Mouse (Mus musculus) thymus, postnatal 14 days (tissue): ENCODE results near the gene Fgb.

Experiments
- DNase-seq: peaks from one replicate; pipeline ENCODE4 v3.0.0; 2021

The Fgb gene

DNA sequence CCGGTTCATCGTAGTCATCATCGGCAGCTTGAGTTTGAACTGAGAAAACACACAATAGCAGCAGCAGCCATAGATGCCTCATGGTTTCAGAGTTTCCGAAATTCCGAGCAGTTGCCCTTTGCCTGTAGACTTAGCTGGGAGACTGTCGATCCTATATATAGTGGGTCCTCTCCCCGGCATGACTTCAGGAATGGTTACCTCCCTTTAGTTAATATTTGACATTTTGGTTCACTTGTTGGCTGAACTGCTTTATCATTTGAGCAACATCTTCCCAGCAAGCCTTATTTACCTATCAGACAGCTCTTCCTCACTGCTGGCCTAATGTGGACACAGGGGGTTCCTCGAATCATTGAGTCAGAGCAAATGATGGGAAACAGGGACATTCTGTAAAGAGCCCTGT, at the start of gene Fgb:
Fgb (minus strand) TSS at position 184 of the 400 bp plus-strand sequence.
- no peak for DNase-seq

DNA sequence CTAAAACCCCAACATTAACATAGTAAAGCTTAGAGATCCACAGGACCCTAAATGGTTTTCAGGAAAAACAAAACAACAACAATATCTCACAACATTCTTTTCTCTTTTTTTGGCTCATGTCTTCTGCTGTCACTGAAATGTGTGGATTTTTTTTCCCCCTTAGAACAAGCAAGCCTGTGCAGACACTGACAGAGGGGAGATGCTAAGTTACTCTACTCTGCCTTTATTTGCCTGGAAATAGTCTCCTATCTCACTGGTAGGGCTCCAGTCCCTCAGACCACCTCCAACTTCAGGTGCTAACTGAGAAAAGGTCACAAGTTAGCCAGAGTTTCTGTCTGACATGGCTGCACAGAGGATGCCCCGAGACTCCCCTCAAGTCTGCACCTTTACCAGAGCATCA, 49.5 kb upstream of the Fgb start:
- no peak for DNase-seq

DNA sequence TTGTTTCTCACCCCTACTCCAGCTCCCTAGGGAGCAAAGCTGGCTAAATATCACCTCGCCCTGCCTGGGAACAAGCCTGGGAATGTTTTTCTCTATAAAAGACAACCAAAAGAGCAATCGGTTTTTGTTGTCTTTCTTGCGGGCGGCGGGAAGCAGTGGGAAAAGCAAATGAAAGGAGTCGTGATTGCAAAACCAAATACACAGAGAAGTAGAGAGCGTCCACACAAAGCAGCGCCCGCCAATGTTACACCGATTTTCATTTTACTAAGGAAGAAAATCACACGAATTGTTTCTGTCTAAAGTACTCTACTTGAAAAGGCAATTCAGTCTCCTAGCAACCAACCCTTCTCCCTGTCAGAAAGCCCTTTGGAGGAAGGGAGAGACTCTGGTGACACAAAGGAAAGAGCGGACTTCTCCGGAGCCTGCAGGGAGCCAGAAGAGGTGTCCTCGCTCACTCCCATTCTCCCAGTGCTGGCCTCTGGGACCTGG, 48.9 kb upstream of the Fgb start:
- no peak for DNase-seq

DNA sequence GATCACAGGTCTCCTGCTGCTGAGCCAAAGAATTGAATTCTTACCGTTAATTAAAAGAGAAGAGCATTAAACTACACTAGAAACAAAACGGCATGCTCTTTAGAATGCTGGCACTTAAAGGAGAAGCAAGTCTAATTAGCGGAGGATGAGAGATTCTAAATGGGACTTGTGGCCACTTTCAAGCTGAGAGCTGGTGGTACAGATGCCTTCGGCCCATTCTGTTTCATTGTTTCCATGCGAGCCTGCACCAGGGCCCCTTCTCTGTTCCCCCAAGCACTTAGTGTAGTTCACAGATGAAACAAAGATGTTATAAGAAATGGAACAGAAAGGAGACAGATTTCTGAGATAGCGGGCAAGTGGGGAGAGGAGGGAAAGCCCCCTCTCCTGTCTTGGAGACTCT, 47.9 kb upstream of the Fgb start:
- DNase-seq, result no peak

- DNase-seq, result peak; percentile 56
Observed at GRCm38 (mm10) chr3:83080567-83081055, 30.9 kb upstream of the Fgb start.

GRCm38 (mm10) chr3:83076563-83076962, 26.9 kb upstream of the Fgb start:
- no peak for DNase-seq

DNA sequence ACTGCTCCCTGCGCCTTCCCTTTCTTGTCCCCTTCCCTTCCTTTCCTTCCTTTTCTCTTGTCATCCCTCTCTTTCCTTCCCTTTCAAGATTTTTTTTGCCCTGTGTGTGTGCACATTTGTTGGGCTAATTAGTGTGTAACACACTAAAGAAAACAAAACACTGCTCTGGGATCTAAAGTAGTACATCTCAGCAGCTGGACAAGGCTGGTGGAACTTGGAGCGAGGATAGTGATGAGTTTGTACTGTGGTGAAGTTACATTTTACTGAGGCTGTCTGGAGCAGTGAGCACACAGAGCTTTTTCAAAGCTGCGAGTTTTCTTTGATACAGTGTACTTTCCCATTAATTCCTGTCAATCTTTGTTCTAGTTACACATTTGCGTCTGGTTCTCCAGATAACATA, 20.6 kb upstream of the Fgb start:
- no peak for DNase-seq

DNA sequence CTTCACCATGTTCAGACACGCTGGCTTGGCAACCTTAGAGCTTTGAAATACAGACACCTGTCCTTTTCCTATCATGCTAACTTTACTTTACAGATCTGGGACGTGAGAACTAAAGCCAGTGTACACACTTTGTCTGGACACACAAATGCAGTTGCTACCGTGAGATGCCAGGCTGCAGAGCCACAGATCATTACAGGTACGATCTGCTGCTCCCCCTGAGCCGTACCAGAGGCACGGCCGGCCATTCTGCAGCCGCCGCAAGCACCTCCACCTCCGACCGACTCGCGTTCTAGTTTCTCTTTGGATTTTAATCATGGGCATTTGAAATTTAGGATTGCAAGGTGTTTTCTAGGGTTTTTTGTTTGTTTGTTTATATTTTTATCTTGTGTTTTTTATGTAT, 19.2 kb upstream of the Fgb start:
- DNase-seq, result no peak

DNA sequence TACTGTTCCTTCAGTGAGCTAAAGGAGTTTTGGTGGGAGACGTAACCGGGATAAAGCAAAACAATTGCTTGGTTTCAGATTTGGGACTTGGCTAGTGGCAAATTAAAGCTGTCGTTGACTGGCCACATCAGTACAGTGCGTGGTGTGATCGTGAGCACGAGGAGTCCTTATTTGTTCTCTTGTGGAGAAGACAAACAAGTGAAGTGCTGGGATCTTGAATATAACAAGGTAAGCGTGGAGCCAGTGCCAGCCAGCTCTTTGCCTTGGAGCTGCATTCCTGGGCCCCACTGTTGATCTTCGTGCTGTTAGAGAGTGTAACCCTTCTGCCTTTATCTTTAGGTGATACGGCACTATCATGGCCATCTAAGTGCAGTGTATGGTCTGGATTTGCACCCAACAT, 18.3 kb upstream of the Fgb start:
- no peak for DNase-seq

DNA sequence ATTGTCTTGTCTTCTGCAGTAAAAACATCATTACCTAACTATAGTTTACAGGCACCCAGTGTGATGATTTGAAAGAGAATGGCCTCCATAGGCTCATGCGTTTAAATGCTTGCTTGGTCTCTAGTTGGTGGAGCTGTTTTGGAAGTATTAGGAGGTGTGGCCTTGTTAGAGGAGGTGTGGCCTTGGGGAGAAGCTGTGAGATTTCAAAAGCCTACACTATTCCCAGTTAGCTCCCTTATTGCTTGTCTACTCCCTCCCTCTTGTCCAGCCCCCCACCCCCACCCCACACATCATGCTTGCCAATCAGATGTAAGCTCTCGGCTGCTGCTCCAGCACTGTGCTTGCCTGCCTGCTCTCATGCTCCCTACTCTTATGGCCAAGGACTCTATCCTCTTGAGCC, 7.4 kb upstream of the Fgb start:
- DNase-seq, result no peak

DNA sequence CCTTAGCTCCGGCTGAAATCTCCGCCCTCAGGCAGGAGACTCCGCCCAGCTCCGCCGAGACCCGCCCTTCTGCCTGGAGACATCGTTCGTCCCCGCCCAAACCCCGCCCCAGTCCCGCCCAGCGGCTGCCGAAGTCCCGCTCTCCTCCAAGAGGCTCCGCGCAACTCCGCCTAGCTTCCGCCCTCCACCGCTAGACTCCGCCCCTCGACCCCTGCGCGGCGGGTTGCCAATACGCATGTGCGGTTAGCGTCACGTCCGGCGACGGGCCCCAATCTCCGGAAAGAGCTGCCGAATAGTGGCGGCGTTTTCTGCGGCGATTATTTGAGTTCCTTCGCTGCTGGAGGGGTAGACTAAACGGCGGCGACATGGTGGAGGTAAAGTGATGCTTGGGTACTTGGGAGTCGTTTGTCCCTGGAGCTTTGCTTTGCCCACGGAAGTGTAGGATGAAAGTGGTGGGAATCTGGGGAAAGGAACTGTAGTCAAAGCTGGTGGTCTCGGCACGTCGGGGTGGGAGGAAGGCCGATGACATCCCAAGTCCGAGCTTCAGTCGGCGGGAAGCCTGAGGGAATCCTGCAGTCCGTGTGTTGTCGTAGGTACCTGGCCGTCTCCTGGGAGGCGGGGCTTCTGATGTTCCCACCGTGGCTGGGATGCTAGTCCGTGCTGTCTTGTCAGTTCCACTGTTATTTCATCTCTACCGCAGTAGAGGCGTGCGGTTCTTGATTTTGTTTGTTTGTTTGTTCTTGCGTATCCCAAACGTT, 5.8 kb upstream of the Fgb start, which contains the start of gene Plrg1:
Plrg1 (plus strand) TSS at position 242 of the 758 bp plus-strand sequence.
- peak; percentile 99 for DNase-seq

DNA sequence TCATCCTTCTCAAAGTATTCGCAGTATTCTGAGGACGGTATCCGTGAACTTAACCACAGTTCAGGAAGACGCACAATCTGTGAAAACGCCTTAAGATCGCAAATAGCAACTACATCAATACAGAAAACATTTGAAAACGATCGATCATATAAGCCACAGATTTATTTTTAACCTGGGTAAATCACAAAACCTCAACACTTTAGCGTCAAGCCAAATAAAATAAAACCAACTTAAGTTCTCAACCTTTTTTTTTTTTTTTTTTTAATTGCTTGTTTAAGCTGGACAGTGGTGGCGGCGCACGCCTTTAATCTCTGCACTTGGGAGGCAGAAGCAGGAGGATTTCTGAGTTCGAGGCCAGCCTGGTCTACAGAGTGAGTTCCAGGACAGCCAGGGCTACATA, 5.1 kb upstream of the Fgb start:
- no peak for DNase-seq

DNA sequence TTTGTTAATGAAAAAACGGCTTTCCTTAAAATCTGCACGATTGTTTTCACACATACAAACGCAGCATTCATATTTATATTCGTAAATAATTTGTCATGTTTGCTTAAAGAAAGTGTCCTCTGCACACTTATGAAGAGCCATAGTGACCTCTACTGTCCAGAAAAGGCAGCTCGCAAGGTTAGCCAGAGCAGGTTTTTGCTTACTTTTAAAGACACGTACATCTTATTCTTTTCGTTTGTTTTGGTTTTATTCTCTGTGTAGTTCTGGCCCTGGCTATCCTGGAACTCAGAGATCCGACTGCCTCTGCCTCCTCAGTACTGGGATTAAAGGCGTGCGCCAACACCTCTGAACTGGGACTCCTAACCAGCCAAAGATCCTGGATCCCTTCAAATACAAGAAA, 4.1 kb upstream of the Fgb start:
- peak; percentile 10 for DNase-seq

- no peak for DNase-seq
Observed at GRCm38 (mm10) chr3:83053126-83053525, 3.5 kb upstream of the Fgb start.

DNA sequence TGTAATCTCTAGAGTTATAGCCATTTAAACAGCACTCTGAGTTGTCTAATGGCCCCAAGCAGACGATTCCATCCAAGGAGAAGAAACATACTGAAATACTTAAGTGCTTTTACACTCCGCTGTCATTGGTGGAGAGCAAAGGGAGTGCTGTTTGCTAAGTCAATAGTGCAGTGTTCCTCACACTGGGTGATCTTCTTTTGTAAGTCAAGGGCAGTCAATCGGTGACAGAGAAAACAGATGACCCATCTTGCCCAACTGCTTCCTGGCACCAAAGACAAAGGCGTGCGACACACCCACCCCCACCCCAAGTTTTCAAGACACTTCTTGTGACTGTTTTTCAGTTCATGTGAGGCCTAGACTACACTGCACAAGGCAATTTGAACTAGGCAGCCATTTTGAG, 2.4 kb upstream of the Fgb start:
- no peak for DNase-seq

- DNase-seq, result no peak
Observed at GRCm38 (mm10) chr3:83050661-83051060, 998 bp upstream of the Fgb start.

DNA sequence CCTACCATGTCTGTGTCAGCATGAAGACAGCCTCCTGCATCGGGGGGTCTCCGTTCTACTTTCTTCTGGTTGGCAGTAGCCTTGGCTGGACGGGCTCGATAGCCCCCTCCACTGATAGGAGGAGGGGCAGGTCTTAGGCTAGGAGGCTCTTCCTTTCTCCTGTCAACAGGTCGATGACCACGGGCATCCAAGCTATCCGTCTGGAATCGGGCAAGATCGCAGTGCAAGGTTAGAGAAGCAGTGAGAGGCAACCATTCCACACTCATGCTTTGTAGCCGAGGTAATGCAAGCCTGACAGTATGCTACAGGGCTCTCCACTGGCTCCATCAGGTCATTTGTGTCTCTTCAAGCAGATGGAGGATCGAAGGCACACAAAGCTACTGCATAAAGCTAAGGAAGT, 3.0 kb downstream of the Fgb start:
- DNase-seq, result no peak

DNA sequence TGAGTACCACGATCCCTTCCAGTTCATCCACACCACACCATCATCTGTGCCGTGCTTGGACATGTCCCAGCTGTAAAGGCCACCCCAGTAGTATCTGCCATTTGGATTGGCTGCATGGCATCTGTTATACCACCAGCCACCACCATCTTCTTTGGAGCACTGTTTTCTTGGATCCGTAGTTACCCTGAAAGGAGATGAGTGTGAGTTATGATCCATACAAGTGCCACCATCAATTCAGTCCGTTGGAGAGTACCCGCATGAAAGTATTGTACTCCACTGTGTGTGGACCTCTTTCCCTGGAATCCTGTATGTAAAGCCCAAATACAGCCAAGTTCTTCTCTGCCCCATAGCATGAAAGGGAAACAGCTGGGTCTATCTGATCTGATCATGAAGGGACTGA, 7.2 kb downstream of the Fgb start:
- DNase-seq, result no peak

DNA sequence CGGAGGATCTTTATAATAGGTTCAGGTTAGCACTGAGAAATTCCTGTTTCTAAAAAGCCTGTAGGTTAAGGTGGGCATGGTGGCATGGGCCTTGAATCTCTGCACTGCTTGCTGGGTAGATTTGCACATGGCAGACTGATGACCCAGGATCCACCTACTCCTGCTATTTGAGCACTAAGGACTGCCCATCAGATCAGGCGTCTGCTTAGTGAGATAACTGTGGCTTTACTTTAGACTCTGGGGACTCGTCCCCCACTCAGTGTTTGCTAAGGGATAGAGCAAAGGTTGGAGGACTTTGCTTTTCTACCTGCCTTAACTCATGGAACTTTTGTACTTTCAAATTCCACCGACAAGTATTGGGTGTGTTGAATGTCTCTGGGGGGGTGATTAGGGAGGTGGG, 10.0 kb downstream of the Fgb start:
- DNase-seq, result no peak

DNA sequence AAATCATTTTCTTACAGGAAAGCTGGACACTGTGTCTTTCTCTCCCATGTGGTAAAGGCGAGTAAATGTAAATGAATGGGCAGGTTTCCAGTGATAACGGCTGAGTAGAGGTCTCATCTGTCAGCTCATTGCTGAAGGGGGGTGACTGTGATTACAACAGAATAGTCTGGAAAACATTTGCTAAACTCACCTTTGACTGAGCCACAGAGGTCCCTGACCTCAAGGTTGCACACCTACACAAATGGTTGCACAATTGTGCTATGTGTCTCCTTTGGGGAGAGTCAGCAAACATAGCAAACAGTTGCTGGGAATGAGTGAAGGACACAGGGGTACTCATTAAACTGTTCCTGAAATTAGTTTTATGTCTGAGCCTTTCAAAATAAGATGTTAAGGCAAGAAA, 10.8 kb downstream of the Fgb start:
- DNase-seq, result no peak

GRCm38 (mm10) chr3:83033801-83034200, 15.9 kb downstream of the Fgb start:
- no peak for DNase-seq

DNA sequence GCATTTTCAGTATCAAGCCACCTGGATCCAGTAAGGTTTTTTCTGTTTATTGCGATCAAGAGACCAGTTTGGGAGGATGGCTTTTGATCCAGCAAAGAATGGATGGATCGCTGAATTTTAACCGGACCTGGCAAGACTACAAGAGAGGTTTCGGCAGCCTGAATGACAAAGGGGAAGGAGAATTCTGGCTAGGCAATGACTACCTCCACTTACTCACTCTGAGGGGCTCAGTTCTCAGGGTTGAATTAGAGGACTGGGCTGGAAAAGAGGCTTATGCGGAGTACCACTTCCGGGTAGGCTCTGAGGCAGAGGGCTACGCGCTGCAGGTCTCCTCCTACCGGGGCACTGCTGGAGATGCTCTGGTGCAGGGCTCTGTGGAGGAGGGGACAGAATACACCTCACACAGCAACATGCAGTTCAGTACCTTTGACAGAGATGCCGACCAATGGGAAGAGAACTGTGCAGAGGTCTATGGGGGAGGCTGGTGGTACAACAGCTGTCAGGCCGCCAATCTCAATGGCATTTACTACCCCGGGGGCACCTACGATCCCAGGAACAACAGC, 16.8 kb downstream of the Fgb start:
- no peak for DNase-seq

DNA sequence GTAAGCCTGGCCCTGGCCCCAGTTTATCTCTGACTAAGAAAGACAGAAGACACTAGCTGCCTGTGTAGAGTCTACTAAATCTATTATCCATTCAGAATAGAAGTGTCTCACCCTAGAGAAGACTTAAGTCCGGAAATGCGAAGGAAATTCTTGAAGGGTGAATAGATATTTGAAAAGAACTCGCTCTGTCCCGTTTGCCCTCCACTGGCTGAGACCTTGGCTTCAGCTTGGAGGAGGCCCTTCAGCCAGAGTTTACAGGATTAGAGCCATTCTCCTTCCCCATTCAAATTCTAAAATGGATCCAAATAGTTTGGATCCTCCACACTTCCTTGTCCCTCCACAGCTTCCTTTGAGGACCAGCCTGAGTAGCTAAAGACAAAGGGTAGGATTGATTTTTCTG, 19.3 kb downstream of the Fgb start:
- no peak for DNase-seq

GRCm38 (mm10) chr3:83027546-83028251, 22.0 kb downstream of the Fgb start:
- DNase-seq, result no peak
